Mouse (Mus musculus): ENCODE data around the gene Tigit. TPM values are rescaled to one million over a fixed set of nuclear protein-coding genes. Genes with fewer than 3 reads are reported as not detected.

Tigit gene
- total RNA-seq, 2 experiments from 2014 or later, result not detected

- DNase-seq (ENCODE audit: extremely low spot score in 1 of 2, low spot score in 2 of 2), result no peak
- intact Hi-C loops (cut with DNase I), result no loop called here
Observed at GRCm38 (mm10) chr16:43628662-43629061, 35.3 kb downstream of the Tigit start.

GRCm38 (mm10) chr16:43625956-43626355 lies 38.0 kb downstream of the Tigit start:
- DNase-seq (ENCODE audit: extremely low spot score in 1 of 2, low spot score in 2 of 2), result peak in 1 of 2 experiments; percentile 36
- intact Hi-C loops (cut with DNase I), result no loop called here

GRCm38 (mm10) chr16:43625289-43625688 lies 38.7 kb downstream of the Tigit start:
- intact Hi-C loops (cut with DNase I), result no loop called here
- DNase-seq (ENCODE audit: extremely low spot score in 1 of 2, low spot score in 2 of 2), result no peak

GRCm38 (mm10) chr16:43624876-43625275 lies 39.1 kb downstream of the Tigit start:
- DNase-seq (ENCODE audit: extremely low spot score in 1 of 2, low spot score in 2 of 2), result no peak
- intact Hi-C loops (cut with DNase I), result no loop called here

- DNase-seq (ENCODE audit: extremely low spot score in 1 of 2, low spot score in 2 of 2), result no peak
- intact Hi-C loops (cut with DNase I), result no loop called here
Observed at GRCm38 (mm10) chr16:43623315-43624000, 40.5 kb downstream of the Tigit start.

- no peak for DNase-seq (ENCODE audit: extremely low spot score in 1 of 2, low spot score in 2 of 2)
Observed at GRCm38 (mm10) chr16:43620359-43620758, 43.6 kb downstream of the Tigit start.

GRCm38 (mm10) chr16:43619277-43619676 lies 44.7 kb downstream of the Tigit start:
- intact Hi-C loops (cut with DNase I), result no loop called here
- DNase-seq (ENCODE audit: extremely low spot score in 1 of 2, low spot score in 2 of 2), result no peak

More at GRCm38 (mm10) chr16:43620359-43620758, 43.6 kb downstream of the Tigit start:
- intact Hi-C loops (cut with DNase I), result no loop called here

- DNase-seq (ENCODE audit: extremely low spot score in 1 of 2, low spot score in 2 of 2), result no peak
- intact Hi-C loops (cut with DNase I), result no loop called here
Observed at GRCm38 (mm10) chr16:43618286-43618685, 45.7 kb downstream of the Tigit start.

- intact Hi-C loops (cut with DNase I), result no loop called here
- DNase-seq (ENCODE audit: extremely low spot score in 1 of 2, low spot score in 2 of 2), result no peak
Observed at GRCm38 (mm10) chr16:43617346-43617745, 46.6 kb downstream of the Tigit start.

GRCm38 (mm10) chr16:43616348-43616747 lies 47.6 kb downstream of the Tigit start:
- DNase-seq (ENCODE audit: extremely low spot score in 1 of 2, low spot score in 2 of 2), result no peak
- intact Hi-C loops (cut with DNase I), result no loop called here

- intact Hi-C loops (cut with DNase I), result no loop called here
Observed at GRCm38 (mm10) chr16:43610375-43610774, 53.6 kb downstream of the Tigit start.

GRCm38 (mm10) chr16:43608066-43608465 lies 55.9 kb downstream of the Tigit start:
- no peak for DNase-seq (ENCODE audit: extremely low spot score in 1 of 2, low spot score in 2 of 2)
- intact Hi-C loops (cut with DNase I), result no loop called here

More at GRCm38 (mm10) chr16:43610375-43610774, 53.6 kb downstream of the Tigit start:
- no peak for DNase-seq (ENCODE audit: extremely low spot score in 1 of 2, low spot score in 2 of 2)

GRCm38 (mm10) chr16:43607086-43607485 lies 56.9 kb downstream of the Tigit start:
- intact Hi-C loops (cut with DNase I), result no loop called here
- no peak for DNase-seq (ENCODE audit: extremely low spot score in 1 of 2, low spot score in 2 of 2)

GRCm38 (mm10) chr16:43604399-43605013 lies 59.4 kb downstream of the Tigit start:
- intact Hi-C loops (cut with DNase I), result no loop called here
- DNase-seq (ENCODE audit: extremely low spot score in 1 of 2, low spot score in 2 of 2), result no peak

GRCm38 (mm10) chr16:43603591-43604141 lies 60.3 kb downstream of the Tigit start:
- DNase-seq (ENCODE audit: extremely low spot score in 1 of 2, low spot score in 2 of 2), result no peak
- intact Hi-C loops (cut with DNase I), result no loop called here

- intact Hi-C loops (cut with DNase I), result no loop called here
- no peak for DNase-seq (ENCODE audit: extremely low spot score in 1 of 2, low spot score in 2 of 2)
Observed at GRCm38 (mm10) chr16:43602573-43602972, 61.4 kb downstream of the Tigit start.

- DNase-seq (ENCODE audit: extremely low spot score in 1 of 2, low spot score in 2 of 2), result no peak
- intact Hi-C loops (cut with DNase I), result no loop called here
Observed at GRCm38 (mm10) chr16:43599707-43600106, 64.2 kb downstream of the Tigit start.

Measured in left cerebral cortex, postnatal 10 days (tissue).